8 mouse cellular contexts compared by ENCODE assay signal in genomic region chr8:120270449-120270848, GRCm38 (mm10). TPM values are rescaled to one million over a fixed set of nuclear protein-coding genes. Genes with fewer than 3 reads are reported as not detected.
A peak's percentile ranks its signal among the peaks of the same experiment; 100 is the strongest.
DNase-seq lines count a peak whose midpoint lies in the region; ATAC-seq lines count a peak whose summit lies in the region.

No protein-coding gene starts in this region.

- no peaks in the 10 kb centered on the region for H3K9me3 ChIP-seq in hindbrain, embryonic 10.5 days
- 0 out of 2 replicates have a peak, but pooled peaks cover 3% of the 10 kb centered on the region for H3K9me3 ChIP-seq in hindbrain, embryonic 12.5 days (replicated peaks)

- WGBS in hindbrain, embryonic 10.5 days = 85% methylated on average over 13 of the region's 13 CpGs
- 58% methylated on average over 13 of the region's 13 CpGs for WGBS in hindbrain, embryonic 12.5 days

- H3K36me3 ChIP-seq in hindbrain, embryonic 10.5 days = no peaks in the 10 kb centered on the region
- no peaks in the 10 kb centered on the region for H3K36me3 ChIP-seq in hindbrain, embryonic 12.5 days

- peaks cover 60% of the 10 kb centered on the region for H3K27me3 ChIP-seq in hindbrain, embryonic 10.5 days (ENCODE audit: insufficient read depth, poor library complexity, severe bottlenecking)
- 0 out of 2 replicates have a peak, but pooled peaks cover 4% of the 10 kb centered on the region for H3K27me3 ChIP-seq in hindbrain, embryonic 12.5 days

- H3K27ac ChIP-seq in hindbrain, embryonic 10.5 days = 0 out of 2 replicates have a peak overlapping the region, but pooled peaks have one; percentile 36
- no peak overlapping the region for H3K27ac ChIP-seq in hindbrain, embryonic 12.5 days

- ATAC-seq in hindbrain, embryonic 12.5 days (ENCODE audit: low FRiP score) = no peak

- no peak for DNase-seq in hindbrain, embryonic 10.5 days (ENCODE audit: low spot score)
- peak; percentile 96 for DNase-seq in Muller cell, postnatal 12 days (ENCODE audit: inconsistent ontology term)
- peak; percentile 75 for DNase-seq in cerebellum, adult 9-11 months
- peak; percentile 54 to 75 for DNase-seq in gastrocnemius, postnatal 4 days (ENCODE audit: low spot score in 2 of 2)
- DNase-seq in left cerebral cortex, postnatal 4 days = peak; percentile 90
- no peak for DNase-seq in thymus, postnatal 36 days
- DNase-seq in thymus, adult 18-20 months = no peak

- H3K4me1 ChIP-seq in hindbrain, embryonic 10.5 days (replicated peaks) = peaks cover 85% of the 10 kb centered on the region
- peaks cover 59% of the 10 kb centered on the region for H3K4me1 ChIP-seq in hindbrain, embryonic 12.5 days

- H3K4me3 ChIP-seq in hindbrain, embryonic 10.5 days = no peak overlapping the region
- no peak overlapping the region for H3K4me3 ChIP-seq in hindbrain, embryonic 12.5 days

- H3K9ac ChIP-seq in hindbrain, embryonic 12.5 days = no peak overlapping the region

- intact Hi-C loops in left cerebral cortex, postnatal 4 days (cut with DNase I) = no loop called here

- H3K4me2 ChIP-seq in hindbrain, embryonic 12.5 days (replicated peaks) = no peak overlapping the region

RNA-seq across cellular contexts. Expression of gene Gse1, which starts 42.2 kb away (rescaled TPM):
- polyA plus RNA-seq in hindbrain, embryonic 10.5 days (2016; fragmentation: Nextera tagmentation; extraction: Ambion mirVana) = 14.3 and 22.9 TPM in 2 replicates
- polyA plus RNA-seq in hindbrain, embryonic 12.5 days (2016; fragmentation: Nextera tagmentation; extraction: Ambion mirVana) = 22.4 and 24.0 TPM in 2 replicates
- total RNA-seq in gastrocnemius, postnatal 4 days (2021) = 10 to 100 TPM; 45.9 to 48.7 TPM
- total RNA-seq in left cerebral cortex, postnatal 4 days (2021) = 10 to 100 TPM; 57.4 to 59.3 TPM

Comparison
In these comparisons a context has a peak if more than half of its experiments do, and no peak if none do; other contexts are left out.
1. DNase-seq: peak in Muller cell, postnatal 12 days (single experiment), cerebellum, adult 9-11 months (single experiment), gastrocnemius, postnatal 4 days (2 of 2) and left cerebral cortex, postnatal 4 days (single experiment); none in hindbrain, embryonic 10.5 days (single experiment), thymus, postnatal 36 days (0 of 2) and thymus, adult 18-20 months (0 of 2).